Mouse (Mus musculus) embryonic facial prominence, embryonic 13.5 days (tissue): ENCODE measurements at regions not wholly inside any gene's neighbourhood (a gene's known extent, or its start where the extent isn't known, plus 50 kb on each side); places are given as distances from the start of the nearest gene placed in this dataset.

ENCODE experiments used
- ATAC-seq: fragments of 200-750 bp; cut with Nextera tagmentation; 2 replicates; pipeline ENCODE4 v1.8.0; 2017; ENCODE audit warnings: low read depth; ENCODE audit not compliant: insufficient number of reproducible peaks, insufficient read depth, low FRiP score, low TSS enrichment
- H3K27ac ChIP-seq: fragments of 300-500 bp; sonication (generic); 2 replicates; pipeline ENCODE4 v1.5.1; 2015; ENCODE audit warnings: moderate library complexity, mild to moderate bottlenecking, inconsistent platforms
- H3K27me3 ChIP-seq: fragments of 300-500 bp; sonication (generic); 2 replicates; pipeline ENCODE4 v1.6.1; 2015; ENCODE audit warnings: mild to moderate bottlenecking, inconsistent platforms
- H3K36me3 ChIP-seq: fragments of 300-500 bp; sonication (generic); 2 replicates; pipeline ENCODE4 v1.6.1; 2015; ENCODE audit warnings: mild to moderate bottlenecking, inconsistent platforms
- H3K4me1 ChIP-seq: fragments of 300-500 bp; sonication (generic); 2 replicates; pipeline ENCODE4 v1.6.1; 2015; ENCODE audit warnings: inconsistent platforms
- H3K4me2 ChIP-seq: fragments of 300-500 bp; sonication (generic); 2 replicates; pipeline ENCODE4 v1.6.1; 2015; ENCODE audit warnings: moderate library complexity, mild to moderate bottlenecking, inconsistent platforms
- H3K4me3 ChIP-seq: fragments of 300-500 bp; sonication (generic); 2 replicates; pipeline ENCODE4 v1.5.1; 2015; ENCODE audit warnings: mild to moderate bottlenecking, inconsistent platforms
- H3K9ac ChIP-seq: fragments of 300-500 bp; sonication (generic); 2 replicates; pipeline ENCODE4 v1.6.1; 2015; ENCODE audit warnings: mild to moderate bottlenecking, inconsistent platforms
- H3K9me3 ChIP-seq: fragments of 300-500 bp; sonication (generic); 2 replicates; pipeline ENCODE4 v1.6.1; 2016; ENCODE audit warnings: inconsistent platforms
- WGBS: fragments of 180-500 bp; shearing (Covaris S2); methylation state at CpG from one replicate; pipeline ENCODE4 v1.1.7; 2015; ENCODE audit warnings: mixed read lengths; 5-methylcytosine and 5-hydroxymethylcytosine counted together

GRCm38 (mm10) chr2:128412974-128413373 is 178.0 kb upstream of the Spdye4c start:
- Histone ChIP-seq H3K27ac (no peak overlapping the region), H3K27me3 (no peaks in the 10 kb centered on the region), H3K4me3 (no peak overlapping the region), H3K4me1 (no peaks in the 10 kb centered on the region; the same call in 1 of the 2 replicates), H3K9me3 (no peaks in the 10 kb centered on the region), H3K9ac (no peak overlapping the region), H3K4me2 (no peak overlapping the region), H3K36me3 (no peaks in the 10 kb centered on the region)
- WGBS = 47% methylated on average over 10 of the region's 10 CpGs
- no peak for ATAC-seq

GRCm38 (mm10) chr2:128414588-128415240 is 176.3 kb upstream of the Spdye4c start:
- H3K36me3 ChIP-seq = no peaks in the 10 kb centered on the region
- H3K27ac ChIP-seq = no peak overlapping the region
- no peaks in the 10 kb centered on the region for H3K4me1 ChIP-seq
- ATAC-seq = no peak
- 78% methylated on average over 17 of the region's 17 CpGs for WGBS
- no peak overlapping the region for H3K4me3 ChIP-seq
- H3K27me3 ChIP-seq = no peaks in the 10 kb centered on the region
- no peaks in the 10 kb centered on the region for H3K9me3 ChIP-seq
- H3K9ac ChIP-seq = no peak overlapping the region
- no peak overlapping the region for H3K4me2 ChIP-seq

GRCm38 (mm10) chr2:128416416-128416815 is 174.6 kb upstream of the Spdye4c start:
- Histone ChIP-seq H3K4me1 (no peaks in the 10 kb centered on the region), H3K36me3 (no peaks in the 10 kb centered on the region), H3K27me3 (no peaks in the 10 kb centered on the region), H3K9ac (no peak overlapping the region), H3K4me3 (no peak overlapping the region), H3K9me3 (no peaks in the 10 kb centered on the region), H3K4me2 (no peak overlapping the region), H3K27ac (no peak overlapping the region)
- ATAC-seq = no peak
- 59% methylated on average over 7 of the region's 7 CpGs for WGBS

GRCm38 (mm10) chr2:128418960-128419359 is 172.0 kb upstream of the Spdye4c start:
- H3K27me3 ChIP-seq = no peaks in the 10 kb centered on the region
- no peak overlapping the region for H3K4me3 ChIP-seq
- ATAC-seq = no peak
- no peaks in the 10 kb centered on the region for H3K4me1 ChIP-seq
- WGBS = 76% methylated on average over 3 of the region's 3 CpGs
- no peak overlapping the region for H3K9ac ChIP-seq
- no peaks in the 10 kb centered on the region for H3K36me3 ChIP-seq
- no peak overlapping the region for H3K4me2 ChIP-seq
- no peak overlapping the region for H3K27ac ChIP-seq
- H3K9me3 ChIP-seq = no peaks in the 10 kb centered on the region

GRCm38 (mm10) chr2:128420406-128420805 is 170.6 kb upstream of the Spdye4c start:
- H3K36me3 ChIP-seq = no peaks in the 10 kb centered on the region
- H3K27me3 ChIP-seq = no peaks in the 10 kb centered on the region
- H3K9me3 ChIP-seq = no peaks in the 10 kb centered on the region
- no peak overlapping the region for H3K4me2 ChIP-seq
- no peak overlapping the region for H3K4me3 ChIP-seq
- H3K9ac ChIP-seq = no peak overlapping the region
- no peaks in the 10 kb centered on the region for H3K4me1 ChIP-seq
- ATAC-seq = no peak
- no peak overlapping the region for H3K27ac ChIP-seq
- 68% methylated on average over 10 of the region's 10 CpGs for WGBS

- WGBS = 37% methylated on average over 6 of the region's 6 CpGs
- H3K9ac ChIP-seq = no peak overlapping the region
- no peak overlapping the region for H3K4me2 ChIP-seq
- H3K36me3 ChIP-seq = no peaks in the 10 kb centered on the region
- H3K4me1 ChIP-seq = peaks cover 4% of the 10 kb centered on the region
- H3K4me3 ChIP-seq = no peak overlapping the region
- H3K9me3 ChIP-seq = no peaks in the 10 kb centered on the region
- no peak overlapping the region for H3K27ac ChIP-seq
- ATAC-seq = no peak
- no peaks in the 10 kb centered on the region for H3K27me3 ChIP-seq
Observed at GRCm38 (mm10) chr2:128422677-128423076, 168.3 kb upstream of the Spdye4c start.

- ATAC-seq = no peak
- 72% methylated on average over 7 of the region's 7 CpGs for WGBS
- no peak overlapping the region for H3K9ac ChIP-seq
Observed at GRCm38 (mm10) chr2:128424236-128424635, 166.8 kb upstream of the Spdye4c start.

GRCm38 (mm10) chr2:128427181-128427880 is 163.7 kb upstream of the Spdye4c start:
- ATAC-seq = no peak
- Histone ChIP-seq H3K9ac (no peak overlapping the region), H3K27ac (no peak overlapping the region), H3K4me2 (peak overlapping the region; percentile 33; the same call in 1 of the 2 replicates), H3K27me3 (no peaks in the 10 kb centered on the region), H3K4me3 (no peak overlapping the region), H3K9me3 (no peaks in the 10 kb centered on the region), H3K36me3 (no peaks in the 10 kb centered on the region), H3K4me1 (peaks cover 36% of the 10 kb centered on the region)
- WGBS = 81% methylated on average over 6 of the region's 6 CpGs

More at GRCm38 (mm10) chr2:128424236-128424635, 166.8 kb upstream of the Spdye4c start:
- Histone ChIP-seq H3K4me2 (no peak overlapping the region), H3K4me1 (peaks cover 19% of the 10 kb centered on the region), H3K4me3 (no peak overlapping the region), H3K9me3 (no peaks in the 10 kb centered on the region), H3K27me3 (no peaks in the 10 kb centered on the region), H3K27ac (no peak overlapping the region), H3K36me3 (no peaks in the 10 kb centered on the region)

GRCm38 (mm10) chr2:128428154-128428553 is 162.9 kb upstream of the Spdye4c start:
- H3K4me2 ChIP-seq = peak overlapping the region; percentile 33
- no peak overlapping the region for H3K4me3 ChIP-seq
- peak overlapping the region; percentile 41; the same call in 1 of the 2 replicates for H3K9ac ChIP-seq
- no peaks in the 10 kb centered on the region for H3K27me3 ChIP-seq
- H3K36me3 ChIP-seq = no peaks in the 10 kb centered on the region
- H3K4me1 ChIP-seq = peaks cover 36% of the 10 kb centered on the region
- no peak overlapping the region for H3K27ac ChIP-seq
- whole genome bisulfite sequencing = 11% methylated on average over 7 of the region's 7 CpGs
- no peak for ATAC-seq
- no peaks in the 10 kb centered on the region for H3K9me3 ChIP-seq

GRCm38 (mm10) chr2:128428651-128429633 is 162.1 kb upstream of the Spdye4c start:
- 40% methylated on average over 18 of the region's 18 CpGs for WGBS
- no peaks in the 10 kb centered on the region for H3K9me3 ChIP-seq
- H3K36me3 ChIP-seq = no peaks in the 10 kb centered on the region
- ATAC-seq = no peak
- H3K4me1 ChIP-seq = peaks cover 36% of the 10 kb centered on the region
- peak overlapping the region; percentile 36; the same call in 1 of the 2 replicates for H3K27ac ChIP-seq
- peak overlapping the region; percentile 33 for H3K4me2 ChIP-seq
- no peaks in the 10 kb centered on the region for H3K27me3 ChIP-seq
- H3K9ac ChIP-seq = peak overlapping the region; percentile 41; the same call in 1 of the 2 replicates
- H3K4me3 ChIP-seq = no peak overlapping the region

GRCm38 (mm10) chr2:128429786-128430185 is 161.2 kb upstream of the Spdye4c start:
- Histone ChIP-seq H3K27ac (peak overlapping the region; percentile 11; the same call in 1 of the 2 replicates), H3K9me3 (no peaks in the 10 kb centered on the region), H3K27me3 (no peaks in the 10 kb centered on the region), H3K36me3 (no peaks in the 10 kb centered on the region), H3K4me3 (no peak overlapping the region), H3K4me1 (peaks cover 40% of the 10 kb centered on the region), H3K4me2 (no peak overlapping the region), H3K9ac (no peak overlapping the region)
- WGBS = 44% methylated on average over 7 of the region's 7 CpGs
- no peak for ATAC-seq
